Mouse (Mus musculus): ENCODE measurements around the gene Nol4l.

The Nol4l gene

GRCm38 (mm10) chr2:153529931-153530766 is at the start of gene Nol4l:
Gene Nol4l (minus strand): TSS chr2:153529971.
- DNase-seq (ENCODE audit: low read depth) = no peak

- DNase-seq (ENCODE audit: low read depth) = no peak
These were observed 47.4 kb upstream of the Nol4l start for GRCm38 (mm10) chr2:153577122-153577521.

- DNase-seq (ENCODE audit: low read depth) = no peak
These were observed 46.4 kb upstream of the Nol4l start for GRCm38 (mm10) chr2:153576150-153576549.

- no peak for DNase-seq (ENCODE audit: low read depth)
These were observed 45.8 kb upstream of the Nol4l start for GRCm38 (mm10) chr2:153575554-153575953.

GRCm38 (mm10) chr2:153573101-153573500 is 43.3 kb upstream of the Nol4l start:
- no peak for DNase-seq (ENCODE audit: low read depth)

GRCm38 (mm10) chr2:153568541-153568940 is 38.8 kb upstream of the Nol4l start:
- DNase-seq (ENCODE audit: low read depth) = no peak

- no peak for DNase-seq (ENCODE audit: low read depth)
These were observed 38.2 kb upstream of the Nol4l start for GRCm38 (mm10) chr2:153568013-153568412.

- no peak for DNase-seq (ENCODE audit: low read depth)
These were observed 34.6 kb upstream of the Nol4l start for GRCm38 (mm10) chr2:153564343-153564742.

GRCm38 (mm10) chr2:153561564-153561963 is 31.8 kb upstream of the Nol4l start:
- DNase-seq (ENCODE audit: low read depth) = no peak

- no peak for DNase-seq (ENCODE audit: low read depth)
These were observed 31.1 kb upstream of the Nol4l start for GRCm38 (mm10) chr2:153560664-153561541.

GRCm38 (mm10) chr2:153559613-153560152 is 29.9 kb upstream of the Nol4l start:
- no peak for DNase-seq (ENCODE audit: low read depth)

GRCm38 (mm10) chr2:153558464-153558863 is 28.7 kb upstream of the Nol4l start:
- no peak for DNase-seq (ENCODE audit: low read depth)

- DNase-seq (ENCODE audit: low read depth) = no peak
These were observed 27.5 kb upstream of the Nol4l start for GRCm38 (mm10) chr2:153557259-153557658.

GRCm38 (mm10) chr2:153556208-153556607 is 26.4 kb upstream of the Nol4l start:
- no peak for DNase-seq (ENCODE audit: low read depth)

GRCm38 (mm10) chr2:153554543-153554942 is 24.8 kb upstream of the Nol4l start:
- no peak for DNase-seq (ENCODE audit: low read depth)

GRCm38 (mm10) chr2:153549486-153549885 is 19.7 kb upstream of the Nol4l start:
- DNase-seq (ENCODE audit: low read depth) = no peak

- DNase-seq (ENCODE audit: low read depth) = no peak
These were observed 18.6 kb upstream of the Nol4l start for GRCm38 (mm10) chr2:153548221-153548923.

GRCm38 (mm10) chr2:153547633-153548032 is 17.9 kb upstream of the Nol4l start:
- no peak for DNase-seq (ENCODE audit: low read depth)

- no peak for DNase-seq (ENCODE audit: low read depth)
These were observed 17.2 kb upstream of the Nol4l start for GRCm38 (mm10) chr2:153546972-153547371.

GRCm38 (mm10) chr2:153546471-153546870 is 16.7 kb upstream of the Nol4l start:
- no peak for DNase-seq (ENCODE audit: low read depth)

GRCm38 (mm10) chr2:153544771-153545170 is 15.0 kb upstream of the Nol4l start:
- DNase-seq (ENCODE audit: low read depth) = no peak

All from c-Kit-positive CD71-negative TER-119-negative erythroid progenitor cells, embryonic 14.5 days (primary cell).